Mouse (Mus musculus) c-Kit-positive CD71-positive TER-119-positive erythroid progenitor cells, embryonic 14.5 days (primary cell): Measurements from ENCODE around the gene Cldn15.

Experiments
- DNase-seq: peaks from one replicate; pipeline ENCODE4 v3.0.0-alpha.2; 2013; ENCODE audit warnings: low spot score

The Cldn15 gene

DNA sequence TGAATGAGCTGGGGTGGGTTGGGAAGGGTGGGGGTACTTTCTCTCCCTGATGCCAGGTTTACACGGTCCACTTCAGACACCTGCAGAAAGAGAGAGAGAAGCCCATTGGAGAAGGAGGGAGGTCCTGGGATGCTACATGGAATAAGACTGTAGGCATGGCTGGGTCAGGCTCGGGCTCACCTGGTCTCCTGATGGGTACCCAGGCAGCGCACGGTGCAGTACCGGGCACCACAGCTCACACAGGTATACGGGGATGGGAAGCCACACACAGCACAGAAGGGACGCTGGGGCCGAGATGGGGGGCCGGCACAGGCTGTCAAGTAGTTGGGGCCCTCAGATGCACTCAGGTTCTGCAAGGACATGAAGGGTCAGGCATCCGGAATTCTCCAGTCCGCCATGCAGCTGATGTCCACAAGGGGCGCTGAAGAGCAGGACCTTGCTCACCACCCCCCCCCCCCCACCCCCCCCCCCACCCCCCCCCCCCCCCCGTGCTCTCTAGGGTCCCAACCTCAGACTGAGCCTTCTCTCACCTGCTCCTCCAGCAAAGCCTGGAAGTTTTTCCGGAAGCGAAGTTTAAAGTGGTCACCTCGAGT, 16.0 kb downstream of the Cldn15 start:
- DNase-seq = no peak

DNA sequence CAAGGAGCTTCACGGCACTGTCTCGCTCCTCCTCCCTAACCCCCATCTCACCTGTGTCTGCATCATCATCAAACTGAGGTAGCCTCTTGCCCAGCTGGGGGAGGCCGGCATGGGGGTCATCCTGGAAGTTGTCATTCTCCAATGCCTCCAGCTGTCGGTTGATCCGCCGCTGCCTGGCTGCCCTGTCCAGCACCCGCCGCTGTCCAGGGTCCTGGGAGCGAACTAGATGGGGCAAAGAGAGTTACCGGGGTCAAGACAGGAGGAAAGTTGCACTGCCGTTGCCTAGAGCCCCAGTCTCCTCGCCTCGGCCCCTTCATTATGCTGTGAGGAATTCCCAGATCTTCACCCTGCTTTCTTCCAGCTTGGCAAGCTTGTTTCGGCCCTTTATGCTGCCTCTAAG, 18.4 kb downstream of the Cldn15 start:
- DNase-seq = no peak

DNA sequence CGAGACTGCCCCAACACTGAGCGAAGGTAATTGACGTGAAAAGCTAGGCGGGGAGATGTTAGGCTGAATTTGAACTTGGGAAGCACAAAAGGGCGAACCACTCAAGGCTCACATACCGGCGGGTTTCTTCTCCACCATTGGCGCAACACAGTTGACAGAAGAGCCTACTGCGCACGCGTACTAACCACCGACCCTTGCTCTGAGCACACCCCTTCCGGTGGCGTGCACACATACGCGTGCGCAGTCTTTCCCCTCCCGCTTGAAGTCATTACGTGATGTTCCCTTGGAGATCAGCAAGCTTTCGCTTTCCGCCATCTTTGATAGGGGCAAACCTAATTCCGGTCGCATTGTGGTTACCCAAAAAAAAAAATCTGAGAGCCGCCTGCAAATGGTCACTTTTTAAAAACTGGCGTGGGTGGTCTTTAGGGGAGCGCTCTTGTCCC, 20.3 kb downstream of the Cldn15 start, which contains the start of gene Plod3:
Plod3 (plus strand) TSS at position 325 of the 443 bp plus-strand sequence.
- DNase-seq = peak; percentile 99

DNA sequence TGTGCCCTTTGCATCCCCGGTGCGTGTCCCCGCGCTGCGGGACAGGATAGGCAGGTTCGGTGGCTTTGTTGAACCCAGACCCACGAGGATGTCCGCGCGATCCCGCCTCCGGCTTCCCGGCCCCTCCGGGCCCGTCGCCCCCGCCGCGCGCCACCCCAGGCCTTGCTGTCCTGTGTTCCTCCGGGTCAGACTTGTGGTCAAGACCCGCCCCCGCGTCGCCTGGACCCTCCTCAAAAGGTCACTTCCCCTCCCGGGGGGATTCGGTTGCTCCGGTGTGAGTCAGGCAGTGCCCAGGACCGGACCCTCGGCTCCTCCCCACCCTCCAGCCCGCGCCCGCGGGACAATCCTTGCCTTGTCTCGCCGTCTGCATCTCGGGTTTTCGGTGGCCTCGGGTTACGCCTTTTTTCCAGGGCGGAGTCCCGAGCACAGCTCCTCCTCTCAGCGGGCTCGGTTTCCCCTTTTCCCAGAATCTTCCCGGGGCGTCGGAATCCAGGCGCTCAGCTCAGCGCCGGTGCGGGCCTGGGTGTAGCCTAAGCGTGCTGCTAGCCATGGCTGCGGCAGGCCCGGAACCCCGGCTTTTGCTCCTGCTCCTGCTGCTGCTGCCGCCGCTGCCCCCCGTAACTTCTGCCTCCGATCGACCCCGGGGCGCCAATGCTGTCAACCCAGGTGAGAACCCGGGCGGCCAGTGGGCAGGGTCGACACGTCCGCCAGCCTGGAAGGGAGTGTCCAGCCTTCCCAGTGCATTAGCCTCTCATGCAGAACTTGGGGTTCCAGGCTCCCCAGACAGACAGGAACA, 20.9 kb downstream of the Cldn15 start:
- peak; percentile 74 for DNase-seq

DNA sequence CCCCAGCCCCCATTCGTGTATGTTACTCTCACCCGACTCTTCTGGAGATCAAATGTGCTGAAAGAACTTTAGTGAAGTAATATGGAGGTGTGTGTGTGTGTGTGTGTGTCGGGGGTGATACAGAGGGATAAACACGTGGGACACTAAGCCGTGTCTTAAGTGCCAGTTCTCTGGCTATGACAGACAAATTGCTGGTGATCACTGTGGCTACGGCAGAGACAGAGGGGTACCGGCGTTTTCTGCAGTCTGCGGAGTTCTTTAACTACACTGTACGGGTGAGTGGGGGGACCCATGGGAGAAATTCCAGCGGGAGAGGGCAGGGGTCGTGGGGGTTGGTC, 21.5 kb downstream of the Cldn15 start, which contains the start of gene Znhit1:
Znhit1 (minus strand) TSS at position 88 of the 338 bp plus-strand sequence.
- DNase-seq = peak; percentile 29

DNA sequence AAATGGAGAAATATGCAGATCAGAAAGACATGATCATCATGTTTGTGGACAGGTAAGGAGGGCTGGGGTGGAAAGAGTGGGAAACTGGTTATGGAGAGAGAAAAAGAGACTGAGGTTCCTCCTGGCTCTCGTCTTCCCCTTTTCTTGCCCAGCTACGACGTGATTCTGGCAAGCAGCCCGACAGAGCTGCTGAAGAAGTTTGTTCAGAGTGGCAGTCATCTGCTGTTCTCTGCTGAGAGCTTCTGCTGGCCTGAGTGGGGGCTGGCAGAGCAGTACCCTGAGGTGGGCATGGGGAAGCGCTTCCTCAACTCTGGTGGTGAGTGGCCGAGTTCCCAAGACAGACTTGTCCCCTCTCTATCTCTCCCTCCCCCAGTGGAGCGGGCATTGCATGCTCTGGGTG, 22.0 kb downstream of the Cldn15 start:
- no peak for DNase-seq

DNA sequence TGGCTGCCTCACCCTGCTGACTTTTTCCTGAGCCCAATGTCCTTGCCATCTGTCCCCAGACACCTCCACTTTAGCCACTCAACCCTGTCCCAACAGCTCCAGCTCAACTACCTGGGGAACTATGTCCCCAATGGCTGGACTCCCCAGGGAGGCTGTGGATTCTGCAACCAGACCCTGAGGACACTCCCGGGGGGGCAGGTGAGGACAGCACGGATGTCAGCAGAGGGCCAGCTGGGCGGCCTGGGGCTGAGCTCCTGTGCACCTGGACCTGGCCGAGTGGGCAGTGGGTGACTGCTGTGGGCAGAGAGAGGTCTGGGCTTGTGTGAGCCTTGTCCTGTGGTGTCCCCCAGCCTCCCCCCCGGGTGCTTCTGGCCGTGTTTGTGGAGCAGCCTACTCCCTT, 23.4 kb downstream of the Cldn15 start:
- DNase-seq = no peak

DNA sequence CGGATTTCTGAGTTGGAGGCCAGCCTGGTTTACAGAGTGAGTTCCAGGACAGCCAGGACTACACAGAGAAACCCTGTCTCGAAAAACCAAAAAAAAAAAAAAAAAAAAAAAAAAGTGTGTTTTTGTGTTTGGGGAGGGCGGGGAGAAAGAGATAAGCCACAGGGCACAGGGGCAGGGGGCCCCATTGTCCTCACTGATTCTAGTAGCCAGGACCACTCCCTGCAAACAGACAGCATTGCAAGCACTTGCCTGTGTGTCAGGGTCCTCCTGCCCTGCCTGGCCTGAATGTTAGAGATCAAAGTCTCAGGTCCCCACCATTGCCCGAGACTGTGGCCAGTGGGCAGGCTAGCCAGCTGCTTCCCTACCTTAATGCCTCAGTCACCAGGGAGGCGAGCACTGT, 33.0 kb downstream of the Cldn15 start:
- no peak for DNase-seq

DNA sequence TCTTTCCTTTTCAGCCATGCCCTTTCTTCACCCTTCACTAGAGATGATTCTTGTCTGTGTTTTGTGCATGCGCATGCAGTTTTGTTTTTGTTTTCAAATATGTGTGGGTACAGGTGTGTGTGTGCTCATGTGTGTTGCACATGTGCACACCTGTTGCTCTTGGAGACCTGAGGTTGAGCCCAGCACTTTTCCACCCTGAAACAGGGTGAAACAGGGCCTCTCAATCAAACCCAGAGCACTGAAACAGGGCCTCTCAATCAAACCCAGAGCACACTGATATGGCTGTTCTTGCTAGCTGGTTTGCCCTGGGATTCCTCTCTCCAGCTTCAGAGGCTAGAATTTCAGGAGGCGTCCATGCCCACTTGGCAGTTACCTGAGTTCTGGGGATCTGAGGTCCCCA, 34.2 kb downstream of the Cldn15 start:
- peak; percentile 22 for DNase-seq

DNA sequence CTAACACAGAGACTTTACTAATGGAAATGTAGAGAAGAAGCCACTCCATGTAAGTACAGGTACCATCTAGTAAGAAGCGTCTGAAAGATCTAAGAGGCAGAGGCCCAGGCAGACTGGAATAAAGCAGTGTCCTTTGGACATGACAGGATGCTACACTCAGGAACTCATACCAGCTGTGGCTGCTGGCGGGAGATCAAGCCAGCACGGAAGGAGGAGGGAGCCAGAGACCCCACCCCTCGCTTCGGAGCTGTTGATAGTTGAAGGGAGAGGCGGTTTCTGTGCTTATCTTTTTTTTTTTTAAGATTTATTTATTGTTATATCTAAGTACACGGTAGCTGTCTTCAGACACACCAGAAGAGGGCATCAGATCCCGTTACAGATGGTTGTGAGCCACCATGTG, 40.9 kb downstream of the Cldn15 start:
- no peak for DNase-seq

DNA sequence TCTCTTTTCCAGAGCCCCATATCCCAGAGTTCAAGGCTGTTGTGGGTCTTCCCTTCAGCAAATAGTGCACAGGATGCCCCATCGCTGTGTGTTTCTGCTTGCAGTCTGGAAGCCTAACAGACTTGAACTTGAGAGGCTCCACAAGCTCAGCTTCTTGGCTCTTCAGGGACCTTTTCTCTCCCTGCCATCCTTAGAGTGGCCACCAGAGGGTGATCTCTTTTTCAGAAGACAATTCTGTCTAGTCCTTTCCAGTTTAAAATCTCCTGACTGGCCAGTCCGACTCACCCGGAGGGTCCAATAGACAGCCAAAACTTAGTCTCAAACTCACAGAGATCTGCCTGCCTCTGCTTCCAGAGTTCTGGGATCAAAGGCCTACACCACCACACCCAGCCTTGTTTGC, 43.6 kb downstream of the Cldn15 start:
- DNase-seq = peak; percentile 42

DNA sequence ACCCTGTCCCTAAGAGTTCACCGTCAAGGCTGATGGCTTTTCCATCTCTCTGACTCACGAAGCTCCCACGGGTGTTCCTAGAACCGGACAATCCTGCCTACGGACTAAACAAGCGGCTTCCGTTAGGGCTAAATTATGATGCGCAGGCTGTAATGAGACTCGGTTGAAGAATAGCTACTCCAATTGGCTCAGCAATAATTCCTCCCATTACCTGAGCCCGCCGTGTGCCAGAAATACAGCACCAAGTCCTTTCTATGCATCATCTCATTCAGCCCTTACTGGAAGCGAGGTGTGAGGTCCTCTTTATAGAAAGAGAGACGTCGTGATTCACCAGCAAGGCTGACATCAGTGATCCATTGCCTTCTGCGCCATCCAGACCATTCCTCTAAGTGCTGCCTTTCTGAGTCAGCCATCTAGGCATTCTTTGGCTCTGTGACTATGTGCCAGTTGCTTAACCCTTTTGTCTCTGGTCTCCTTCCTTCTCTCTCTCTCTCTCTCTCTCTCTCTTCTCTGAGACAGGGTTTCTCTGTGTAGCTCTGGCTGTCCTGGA, 46.1 kb downstream of the Cldn15 start:
- DNase-seq = no peak

DNA sequence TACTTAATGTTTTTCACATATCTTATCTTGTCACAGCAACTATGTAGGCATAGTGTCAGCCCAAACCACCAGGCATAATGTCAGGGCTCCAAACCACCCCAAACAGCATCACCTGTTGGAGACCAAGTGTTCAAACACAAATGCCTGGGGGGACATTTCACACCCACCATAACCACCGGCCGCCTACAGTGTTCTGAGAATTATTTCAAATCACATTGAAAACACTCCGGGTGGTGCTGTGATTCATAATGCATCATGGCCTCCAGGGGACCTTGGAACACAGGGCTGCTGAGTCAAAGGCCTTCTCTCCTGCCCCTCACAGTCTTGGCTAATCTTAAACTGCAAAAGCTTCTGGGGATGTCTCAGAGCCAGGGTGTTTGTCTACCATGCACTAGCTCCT, 49.5 kb downstream of the Cldn15 start:
- DNase-seq = no peak

DNA sequence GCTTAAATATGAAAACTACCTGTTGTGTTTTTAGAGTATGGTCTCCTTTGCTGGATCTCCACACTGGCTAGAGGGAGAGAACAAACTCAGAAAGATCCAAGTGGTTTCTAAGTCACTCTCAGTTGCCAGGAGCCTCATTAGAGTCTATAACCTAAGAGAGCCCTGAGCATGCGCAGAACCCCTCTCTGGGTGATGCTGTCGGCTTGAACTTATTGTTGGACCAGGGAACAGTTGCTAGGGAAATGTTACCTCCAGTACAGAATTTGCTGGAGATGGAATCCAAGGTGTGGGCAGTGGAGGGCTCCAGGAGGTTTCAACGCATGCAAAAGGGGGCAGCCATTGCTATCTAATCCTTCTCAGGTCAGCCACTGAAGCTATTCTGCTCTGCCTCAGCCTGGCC, 57.9 kb downstream of the Cldn15 start:
- DNase-seq = no peak

DNA sequence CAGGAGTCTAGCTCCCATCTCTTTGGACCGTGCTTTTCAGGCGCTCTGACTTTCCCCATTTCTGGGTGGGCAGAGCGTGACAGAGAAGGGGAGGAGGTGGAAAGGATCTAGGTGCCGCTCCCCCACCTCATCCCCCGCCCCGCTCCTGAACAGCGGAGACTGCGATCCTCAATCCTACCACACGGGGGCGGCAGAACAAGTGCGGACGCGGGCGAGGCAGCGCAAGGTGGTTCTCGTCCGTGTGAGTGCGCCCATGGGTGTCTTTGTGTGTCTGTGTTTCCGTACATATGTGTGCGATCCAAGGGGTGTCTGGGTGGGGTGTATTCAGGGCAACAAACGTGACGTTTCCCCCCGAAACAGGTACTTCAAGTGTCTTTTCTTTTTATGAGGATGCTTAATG, 58.7 kb downstream of the Cldn15 start:
- DNase-seq = peak; percentile 59
